16 mouse cellular contexts compared by ENCODE assay signal in the genomic region with DNA sequence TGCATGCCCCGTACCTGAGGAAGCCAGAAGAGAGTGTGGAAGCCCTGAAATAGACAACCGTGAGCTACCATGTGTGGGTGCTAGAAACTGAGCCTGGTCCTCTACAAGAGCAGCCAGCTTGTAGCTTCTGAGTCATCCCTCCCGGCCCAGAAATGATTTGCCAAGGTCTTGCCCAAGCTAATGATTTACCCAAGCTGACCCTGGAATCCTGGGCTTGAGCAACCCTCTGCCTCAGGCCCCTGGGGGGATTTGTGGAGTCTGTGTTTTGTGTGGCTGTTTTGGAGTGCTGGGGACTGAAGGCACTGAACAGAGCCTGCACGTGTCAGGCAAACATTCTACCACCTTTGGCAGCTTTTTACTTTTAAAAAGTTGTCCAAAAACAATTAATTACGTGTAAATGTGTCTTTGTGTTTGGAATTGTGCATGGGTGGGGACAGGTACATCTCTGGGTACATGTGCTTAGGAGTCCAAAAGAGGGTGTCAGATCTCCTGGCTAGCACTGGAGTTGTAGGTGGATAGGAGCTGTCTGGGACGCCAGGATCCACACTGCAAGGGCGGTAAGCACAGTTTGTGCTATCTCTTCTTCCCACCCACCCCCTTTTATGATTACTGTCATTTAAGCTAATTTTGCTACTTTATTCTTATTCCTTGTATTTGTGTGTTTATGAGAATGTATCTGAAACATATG. TPM values are rescaled to one million over a fixed set of nuclear protein-coding genes. Genes with fewer than 3 reads are reported as not detected.
DNase-seq lines count a peak whose midpoint lies in the region; ATAC-seq and TF ChIP-seq lines count a peak whose summit lies in the region.
"Had no signal": no experiment of that assay in that cellular context is flagged by ENCODE, and none has a peak within 500 bp of the region (broad histone marks: within the 10 kb centered on the region; RNA-seq: fewer than 3 reads in every experiment).

No protein-coding gene starts in this region.

- H3K9me3 ChIP-seq in forebrain, embryonic 15.5 days, result no peaks in the 10 kb centered on the region
- no peaks in the 10 kb centered on the region for H3K9me3 ChIP-seq in forebrain, embryonic 10.5 days
- H3K9me3 ChIP-seq: midbrain, embryonic 10.5 days had no signal

- no peaks in the 10 kb centered on the region for H3K79me2 ChIP-seq in liver, adult 2 months (ENCODE audit: control insufficient read depth, insufficient read depth, low read length)

- no peaks in the 10 kb centered on the region for H3K27me3 ChIP-seq in liver, adult 2 months (ENCODE audit: control insufficient read depth, insufficient read depth, low read length)
- H3K27me3 ChIP-seq in forebrain, embryonic 15.5 days, result no peaks in the 10 kb centered on the region
- no peaks in the 10 kb centered on the region for H3K27me3 ChIP-seq in forebrain, embryonic 10.5 days (ENCODE audit: poor library complexity, severe bottlenecking)

- 38% methylated on average over 7 of the region's 7 CpGs for WGBS in liver, adult 2 months
- 85% methylated on average over 7 of the region's 7 CpGs for WGBS in forebrain, embryonic 15.5 days
- WGBS in forebrain, embryonic 10.5 days, result 80% methylated on average over 7 of the region's 7 CpGs

- no peak for TF ChIP-seq CTCF in liver, adult 2 months (IDR thresholded peaks at IDR 0.05; ENCODE audit: low read depth, low read length)

- no peak overlapping the region for H3K9ac ChIP-seq in liver, adult 2 months (ENCODE audit: low read depth, low read length)
- H3K9ac ChIP-seq in forebrain, embryonic 15.5 days (replicated peaks), result no peak overlapping the region
- H3K9ac ChIP-seq: hindbrain, embryonic 14.5 days had no signal

- peak; percentile 72 for DNase-seq in NIH3T3 (ENCODE audit: low read depth)
- peak; percentile 60 for DNase-seq in adrenal gland, postnatal 25 days
- DNase-seq in kidney, adult 8-10 months, result peak; percentile 80 to 81
- peak; percentile 76 for DNase-seq in liver, adult 2 months (ENCODE audit: extremely low read depth, low read depth, low spot score)
- no peak for DNase-seq in spleen, postnatal 36 days (ENCODE audit: low spot score in 2 of 2)
- DNase-seq in urinary bladder, postnatal 4 days (ENCODE audit: low spot score in 2 of 2), result no peak
- no peak for DNase-seq in forebrain, embryonic 10.5 days (ENCODE audit: extremely low spot score, low spot score)
- DNase-seq: layer of hippocampus, postnatal 36 days; lung, adult 18-20 months; retina, postnatal 1 day had no signal

- no peak overlapping the region for H3K27ac ChIP-seq in liver, adult 2 months (replicated peaks; ENCODE audit: insufficient read depth, low read depth, low read length)
- H3K27ac ChIP-seq in forebrain, embryonic 15.5 days (replicated peaks), result no peak overlapping the region
- H3K27ac ChIP-seq in forebrain, embryonic 10.5 days, result no peak overlapping the region
- H3K27ac ChIP-seq: hindbrain, embryonic 14.5 days; midbrain, embryonic 10.5 days had no signal

- H3K4me1 ChIP-seq in liver, adult 2 months (ENCODE audit: control insufficient read depth, insufficient read depth, low read length), result 0 out of 2 replicates have a peak, but pooled peaks cover 2% of the 10 kb centered on the region
- peaks cover 10% of the 10 kb centered on the region for H3K4me1 ChIP-seq in forebrain, embryonic 15.5 days
- peaks cover 11% of the 10 kb centered on the region for H3K4me1 ChIP-seq in forebrain, embryonic 10.5 days

- no peak overlapping the region for H3K4me2 ChIP-seq in forebrain, embryonic 15.5 days (replicated peaks)
- H3K4me2 ChIP-seq: hindbrain, embryonic 14.5 days had no signal

- H3K4me3 ChIP-seq in liver, adult 2 months (ENCODE audit: insufficient read depth, low read depth, low read length), result no peak overlapping the region
- H3K4me3 ChIP-seq in forebrain, embryonic 15.5 days, result no peak overlapping the region
- no peak overlapping the region for H3K4me3 ChIP-seq in forebrain, embryonic 10.5 days
- H3K4me3 ChIP-seq: erythroblast, embryonic 14.5 days; midbrain, embryonic 10.5 days had no signal

- no peak for ATAC-seq in forebrain, embryonic 15.5 days (replicated peaks)

- H3K36me3 ChIP-seq in liver, adult 2 months (ENCODE audit: control insufficient read depth, insufficient read depth, low read length), result no peaks in the 10 kb centered on the region
- H3K36me3 ChIP-seq in forebrain, embryonic 15.5 days, result no peaks in the 10 kb centered on the region
- H3K36me3 ChIP-seq in forebrain, embryonic 10.5 days (replicated peaks), result no peaks in the 10 kb centered on the region
- H3K36me3 ChIP-seq: midbrain, embryonic 10.5 days had no signal

- TF ChIP-seq POLR2A in liver, adult 2 months (IDR thresholded peaks at IDR 0.05; ENCODE audit: extremely low read depth, insufficient read depth, low read length), result no peak

RNA-seq across cellular contexts. Expression of a gene that starts 1.4 kb away (rescaled TPM):
- total RNA-seq in adrenal gland, postnatal 25 days (2021), result 3.0 and 4.1 TPM in 2 replicates
- total RNA-seq in liver, adult 2 months (2014; rRNA removed), result 0.09 and 0.27 TPM in 2 replicates
- not detected in 2 replicates for polyA plus RNA-seq in liver, adult 2 months (2012; rRNA removed)
- 5.0 and 5.7 TPM in 2 replicates for polyA plus RNA-seq in forebrain, embryonic 15.5 days (2015; fragmentation: Nextera tagmentation; extraction: Ambion mirVana)
- 2.3 and 2.9 TPM in 2 replicates for polyA plus RNA-seq in forebrain, embryonic 10.5 days (2016; fragmentation: Nextera tagmentation; extraction: Ambion mirVana)
- polyA plus RNA-seq: erythroblast, embryonic 14.5 days had no signal

RNA-seq across cellular contexts. Expression of a gene that starts 22.4 kb away (rescaled TPM):
- total RNA-seq in adrenal gland, postnatal 25 days (2021), result not detected in 2 replicates
- not detected in 2 replicates for total RNA-seq in liver, adult 2 months (2014; rRNA removed)
- not detected in 2 replicates for polyA plus RNA-seq in liver, adult 2 months (2012; rRNA removed)
- not detected in 2 replicates for polyA plus RNA-seq in forebrain, embryonic 15.5 days (2015; fragmentation: Nextera tagmentation; extraction: Ambion mirVana)
- not detected in 2 replicates for polyA plus RNA-seq in forebrain, embryonic 10.5 days (2016; fragmentation: Nextera tagmentation; extraction: Ambion mirVana)
- total RNA-seq: gastrocnemius, adult 18-20 months; layer of hippocampus, postnatal 36 days had no signal
- polyA plus RNA-seq: erythroblast, embryonic 14.5 days; heart, embryonic 16.5 days; hindbrain, embryonic 14.5 days; midbrain, embryonic 10.5 days had no signal

RNA-seq across cellular contexts. Expression of a gene that starts 22.5 kb away (rescaled TPM):
- total RNA-seq in adrenal gland, postnatal 25 days (2021), result not detected in 2 replicates
- not detected in 2 replicates for total RNA-seq in liver, adult 2 months (2014; rRNA removed)
- polyA plus RNA-seq in liver, adult 2 months (2012; rRNA removed), result not detected in 2 replicates
- polyA plus RNA-seq in forebrain, embryonic 15.5 days (2015; fragmentation: Nextera tagmentation; extraction: Ambion mirVana), result 0.43 and 0.51 TPM in 2 replicates
- polyA plus RNA-seq in forebrain, embryonic 10.5 days (2016; fragmentation: Nextera tagmentation; extraction: Ambion mirVana), result 0.44 and 0.71 TPM in 2 replicates
- total RNA-seq: gastrocnemius, adult 18-20 months had no signal

RNA-seq across cellular contexts. Expression of a gene that starts 27.0 kb away (rescaled TPM):
- 27.5 and 35.6 TPM in 2 replicates for total RNA-seq in adrenal gland, postnatal 25 days (2021)
- total RNA-seq in liver, adult 2 months (2014; rRNA removed), result 3.1 and 4.9 TPM in 2 replicates
- 10.6 and 12.1 TPM in 2 replicates for polyA plus RNA-seq in liver, adult 2 months (2012; rRNA removed)
- 35.5 and 40.5 TPM in 2 replicates for polyA plus RNA-seq in forebrain, embryonic 15.5 days (2015; fragmentation: Nextera tagmentation; extraction: Ambion mirVana)
- 40.0 and 41.5 TPM in 2 replicates for polyA plus RNA-seq in forebrain, embryonic 10.5 days (2016; fragmentation: Nextera tagmentation; extraction: Ambion mirVana)

RNA-seq across cellular contexts. Expression of a gene that starts 35.0 kb away (rescaled TPM):
- total RNA-seq in adrenal gland, postnatal 25 days (2021), result 7.0 and 12.1 TPM in 2 replicates
- 0.27 TPM in 1 of 2 replicates, not detected in the other for total RNA-seq in liver, adult 2 months (2014; rRNA removed)
- 0.40 and 0.94 TPM in 2 replicates for polyA plus RNA-seq in liver, adult 2 months (2012; rRNA removed)
- polyA plus RNA-seq in forebrain, embryonic 15.5 days (2015; fragmentation: Nextera tagmentation; extraction: Ambion mirVana), result 21.0 and 25.2 TPM in 2 replicates
- polyA plus RNA-seq in forebrain, embryonic 10.5 days (2016; fragmentation: Nextera tagmentation; extraction: Ambion mirVana), result 77.0 and 78.9 TPM in 2 replicates

Comparison
In these comparisons a context has a peak if more than half of its experiments do, and no peak if none do; other contexts are left out.
1. DNase-seq: peak in NIH3T3 (single experiment), adrenal gland, postnatal 25 days (single experiment), kidney, adult 8-10 months (2 of 2) and liver, adult 2 months (single experiment); none in spleen, postnatal 36 days (0 of 2), urinary bladder, postnatal 4 days (0 of 2) and forebrain, embryonic 10.5 days (single experiment).